Mouse (Mus musculus): ENCODE measurements at regions not wholly inside any gene's neighbourhood (a gene's known extent, or its start where the extent isn't known, plus 50 kb on each side); places are given as distances from the start of the nearest gene placed in this dataset.

- DNase-seq: peak; percentile 23
Observed at GRCm38 (mm10) chr13:64007688-64008087, 81.3 kb downstream of the Hsd17b3 start.

- no peak for DNase-seq
Observed at GRCm38 (mm10) chr13:64002945-64003459, 86.0 kb downstream of the Hsd17b3 start.

- no peak for DNase-seq
Observed at GRCm38 (mm10) chr13:64000303-64000702, 88.7 kb downstream of the Hsd17b3 start.

GRCm38 (mm10) chr13:63998647-63999046, 90.4 kb downstream of the Hsd17b3 start:
- DNase-seq: no peak

GRCm38 (mm10) chr13:63993857-63994477, 95.1 kb downstream of the Hsd17b3 start:
- DNase-seq: no peak

- DNase-seq: no peak
Observed at GRCm38 (mm10) chr13:63992989-63993388, 96.0 kb downstream of the Hsd17b3 start.

GRCm38 (mm10) chr13:63990480-63990958, 98.5 kb downstream of the Hsd17b3 start:
- peak; percentile 32 for DNase-seq

- no peak for DNase-seq
Observed at GRCm38 (mm10) chr13:63989769-63990168, 99.3 kb downstream of the Hsd17b3 start.

GRCm38 (mm10) chr13:63988263-63988662, 100.8 kb downstream of the Hsd17b3 start:
- DNase-seq: no peak

GRCm38 (mm10) chr13:63986681-63987080, 102.3 kb downstream of the Hsd17b3 start:
- no peak for DNase-seq

- no peak for DNase-seq
Observed at GRCm38 (mm10) chr13:63985590-63985989, 103.4 kb downstream of the Hsd17b3 start.

- DNase-seq: no peak
Observed at GRCm38 (mm10) chr13:63985086-63985485, 103.9 kb downstream of the Hsd17b3 start.

- no peak for DNase-seq
Observed at GRCm38 (mm10) chr13:63980012-63980691, 108.9 kb downstream of the Hsd17b3 start.

GRCm38 (mm10) chr13:63979581-63979980, 109.4 kb downstream of the Hsd17b3 start:
- DNase-seq: no peak

GRCm38 (mm10) chr13:63969907-63970306, 119.1 kb downstream of the Hsd17b3 start:
- no peak for DNase-seq

- DNase-seq: no peak
Observed at GRCm38 (mm10) chr13:63968623-63969022, 120.4 kb downstream of the Hsd17b3 start.

GRCm38 (mm10) chr13:63957098-63957497, 131.9 kb downstream of the Hsd17b3 start:
- DNase-seq: peak; percentile 88

- no peak for DNase-seq
Observed at GRCm38 (mm10) chr13:63954305-63954704, 134.7 kb downstream of the Hsd17b3 start.

GRCm38 (mm10) chr13:63951922-63952734, 136.9 kb downstream of the Hsd17b3 start:
- peak; percentile 39 for DNase-seq

- DNase-seq: no peak
Observed at GRCm38 (mm10) chr13:63951136-63951535, 136.1 kb downstream of the Ercc6l2 start.

Data from kidney, adult 9 months (tissue).